Mouse (Mus musculus): ENCODE measurements at regions not wholly inside any gene's neighbourhood (a gene's known extent, or its start where the extent isn't known, plus 50 kb on each side); places are given as distances from the start of the nearest gene placed in this dataset.
A peak's percentile ranks its signal among the peaks of the same experiment; 100 is the strongest.

DNA sequence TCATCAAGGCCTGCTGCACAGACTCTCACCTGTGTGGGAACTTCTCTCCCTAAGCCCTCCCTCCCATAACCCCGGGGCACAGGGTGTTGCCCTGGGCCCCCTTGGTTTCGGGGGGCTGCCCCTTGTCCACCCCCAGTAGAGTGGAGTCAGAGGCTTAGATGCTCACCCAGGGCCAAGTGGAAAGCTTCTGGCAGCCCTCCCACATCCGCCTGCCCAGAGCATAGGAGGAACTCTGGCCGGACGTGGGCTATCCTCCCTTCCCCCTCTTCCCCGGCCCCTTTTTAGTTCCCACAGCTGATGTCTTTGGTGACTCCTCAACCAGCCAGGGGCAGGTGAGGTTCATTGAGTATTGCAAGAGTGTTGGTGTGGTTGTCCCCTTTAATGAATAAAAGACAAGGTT is 125.3 kb upstream of the Rnaseh2b start:
- H3K27me3 ChIP-seq = no peaks in the 10 kb centered on the region
- H3K4me3 ChIP-seq (replicated peaks) = no peak overlapping the region
- H3K9me3 ChIP-seq (replicated peaks) = no peaks in the 10 kb centered on the region
- no peak for ATAC-seq (ENCODE audit: insufficient number of reproducible peaks, low FRiP score, low TSS enrichment, low read depth)
- no peak overlapping the region for H3K4me2 ChIP-seq (replicated peaks)
- H3K9ac ChIP-seq = no peak overlapping the region
- WGBS = 55% methylated on average over 6 of the region's 6 CpGs
- no peak overlapping the region for H3K27ac ChIP-seq (replicated peaks)
- H3K4me1 ChIP-seq = peaks cover 15% of the 10 kb centered on the region
- H3K36me3 ChIP-seq = no peaks in the 10 kb centered on the region

DNA sequence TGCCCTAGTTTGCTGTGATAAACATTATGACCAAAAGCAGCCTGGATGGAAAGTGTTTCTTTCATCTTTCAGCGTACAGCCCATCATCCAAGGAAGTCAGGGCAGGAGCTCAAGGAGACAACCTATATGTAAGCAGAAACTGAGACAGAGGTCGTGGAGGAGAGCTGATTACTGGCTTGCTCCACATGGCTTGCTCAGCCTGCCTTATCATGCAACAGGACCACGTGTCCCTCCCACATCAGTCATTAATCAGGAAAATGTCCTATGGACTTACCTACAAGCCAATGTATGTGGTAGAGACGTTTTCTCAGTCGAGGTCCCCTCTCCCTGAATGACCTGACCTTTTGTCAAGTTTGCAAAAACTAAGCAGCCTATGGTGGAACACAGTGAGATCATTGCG is 123.7 kb upstream of the Rnaseh2b start:
- no peaks in the 10 kb centered on the region for H3K9me3 ChIP-seq (replicated peaks)
- no peak overlapping the region for H3K9ac ChIP-seq
- no peak overlapping the region for H3K4me3 ChIP-seq (replicated peaks)
- no peak overlapping the region for H3K4me2 ChIP-seq (replicated peaks)
- no peaks in the 10 kb centered on the region for H3K36me3 ChIP-seq
- H3K27ac ChIP-seq (replicated peaks) = no peak overlapping the region
- H3K4me1 ChIP-seq = peaks cover 16% of the 10 kb centered on the region; the same call in 1 of the 2 replicates
- H3K27me3 ChIP-seq = no peaks in the 10 kb centered on the region
- no peak for ATAC-seq (ENCODE audit: insufficient number of reproducible peaks, low FRiP score, low TSS enrichment, low read depth)
- WGBS = 83% methylated on average over 6 of the region's 6 CpGs

DNA sequence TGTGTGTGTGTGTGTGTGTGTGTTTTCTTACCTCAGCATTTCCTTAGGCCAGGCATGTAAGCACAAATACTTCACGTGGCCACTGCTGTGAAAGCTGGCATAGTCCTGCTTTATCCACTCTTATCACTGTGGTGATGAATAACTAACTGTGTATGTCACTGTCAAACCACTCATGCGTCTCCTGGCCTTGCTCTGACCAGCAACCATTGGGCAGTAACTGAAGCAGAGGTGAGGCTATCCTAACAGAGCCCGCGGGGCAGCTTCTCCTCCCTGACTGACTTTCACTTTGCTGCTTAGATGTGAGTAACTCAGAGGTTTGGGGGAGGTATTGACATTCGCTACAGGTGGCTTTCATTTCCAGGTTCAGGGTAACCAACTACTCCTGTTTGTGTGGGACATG is 122.0 kb upstream of the Rnaseh2b start:
- WGBS = 80% methylated on average over 5 of the region's 5 CpGs

DNA sequence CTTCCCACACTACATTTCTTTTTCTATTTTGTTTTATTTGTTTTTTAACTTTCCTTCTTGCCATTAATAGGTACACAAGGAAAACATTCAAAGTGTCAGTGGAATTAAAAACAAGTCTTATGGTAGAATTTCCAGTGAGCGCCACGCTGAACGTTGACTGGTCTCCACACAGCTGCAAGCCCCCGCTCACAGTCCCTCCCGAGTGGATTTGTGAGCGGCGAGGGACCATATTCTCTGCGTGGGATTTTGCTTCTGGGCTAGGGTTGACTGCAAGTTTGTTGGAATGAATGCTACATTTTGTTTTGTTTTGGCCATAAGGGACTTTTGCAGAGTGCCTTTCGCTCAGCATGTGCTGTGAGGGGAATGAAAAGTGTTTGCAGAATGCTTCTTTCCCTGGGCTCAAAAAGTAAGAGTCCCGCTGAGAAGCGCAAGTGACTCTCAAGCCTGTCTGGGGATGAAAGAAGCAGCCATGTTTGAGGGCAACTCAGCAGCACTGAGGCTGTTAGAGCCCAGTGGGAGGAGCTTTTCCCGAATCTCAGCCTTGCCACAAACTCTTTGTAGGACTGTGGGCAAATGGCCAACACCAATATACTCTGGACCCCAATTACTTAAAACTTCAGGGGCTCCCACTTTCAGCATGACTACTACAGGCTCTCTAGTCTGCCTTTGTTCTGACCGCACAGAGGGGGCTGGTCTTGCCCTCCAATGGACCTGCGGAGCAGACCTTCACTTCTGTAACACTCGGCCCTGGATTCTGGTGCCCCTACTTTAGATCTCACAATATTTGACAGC is 120.9 kb upstream of the Rnaseh2b start:
- WGBS = 69% methylated on average over 15 of the region's 15 CpGs
- H3K27ac ChIP-seq (replicated peaks) = no peak overlapping the region; the same call in 1 of the 2 replicates

More for the DNA sequence above, 122.0 kb upstream of the Rnaseh2b start:
- Histone ChIP-seq H3K27me3 (no peaks in the 10 kb centered on the region), H3K27ac (replicated peaks) (no peak overlapping the region), H3K4me1 (peaks cover 29% of the 10 kb centered on the region), H3K4me2 (replicated peaks) (no peak overlapping the region), H3K9me3 (replicated peaks) (no peaks in the 10 kb centered on the region), H3K36me3 (no peaks in the 10 kb centered on the region), H3K9ac (no peak overlapping the region), H3K4me3 (replicated peaks) (no peak overlapping the region)
- ATAC-seq (ENCODE audit: insufficient number of reproducible peaks, low FRiP score, low TSS enrichment, low read depth) = no peak

DNA sequence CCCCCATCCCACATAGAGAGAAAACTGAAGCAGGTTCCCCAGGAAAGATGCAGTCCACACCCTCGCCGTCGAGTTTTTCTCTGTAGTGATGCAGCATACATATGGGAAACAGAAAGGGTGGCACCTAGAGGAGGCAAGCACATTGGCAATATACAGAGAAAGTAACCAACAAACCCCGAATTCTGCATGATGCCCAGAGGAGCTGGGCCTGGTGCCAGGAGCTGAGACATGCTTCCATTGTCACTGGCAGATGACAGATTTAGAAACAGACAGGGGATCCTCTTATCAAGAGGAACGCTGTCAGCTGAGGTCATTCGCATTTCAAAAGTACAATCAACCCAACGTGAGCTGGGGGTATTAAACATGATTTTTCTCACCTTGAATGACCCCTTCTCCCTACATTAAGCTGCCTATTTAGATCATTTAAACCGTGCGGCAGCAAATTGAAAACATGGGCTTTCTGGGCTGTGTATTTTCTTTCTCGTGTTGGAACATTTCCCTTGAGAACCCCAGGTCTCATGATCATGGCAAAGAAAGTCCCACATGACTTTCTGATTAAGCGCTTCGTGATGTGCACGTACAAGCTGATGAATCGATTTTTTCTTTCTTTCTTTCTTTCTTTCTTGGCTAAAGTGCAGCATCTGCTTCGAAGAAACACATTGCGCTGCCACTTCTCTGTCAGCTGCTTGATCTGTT is 118.4 kb upstream of the Rnaseh2b start:
- Histone ChIP-seq H3K36me3 (no peaks in the 10 kb centered on the region), H3K4me3 (replicated peaks) (no peak overlapping the region), H3K4me1 (peaks cover 29% of the 10 kb centered on the region), H3K27ac (replicated peaks) (0 out of 2 replicates have a peak overlapping the region, but pooled peaks have one; percentile 5), H3K27me3 (no peaks in the 10 kb centered on the region), H3K4me2 (replicated peaks) (peak overlapping the region; percentile 15), H3K9ac (no peak overlapping the region), H3K9me3 (replicated peaks) (no peaks in the 10 kb centered on the region)
- no peak for ATAC-seq (ENCODE audit: insufficient number of reproducible peaks, low FRiP score, low TSS enrichment, low read depth)
- 25% methylated on average over 16 of the region's 16 CpGs for WGBS

More for the DNA sequence above, 120.9 kb upstream of the Rnaseh2b start:
- Histone ChIP-seq H3K27me3 (no peaks in the 10 kb centered on the region), H3K36me3 (no peaks in the 10 kb centered on the region), H3K4me3 (replicated peaks) (no peak overlapping the region), H3K4me2 (replicated peaks) (no peak overlapping the region), H3K4me1 (peaks cover 29% of the 10 kb centered on the region), H3K9me3 (replicated peaks) (no peaks in the 10 kb centered on the region), H3K9ac (no peak overlapping the region)
- no peak for ATAC-seq (ENCODE audit: insufficient number of reproducible peaks, low FRiP score, low TSS enrichment, low read depth)

DNA sequence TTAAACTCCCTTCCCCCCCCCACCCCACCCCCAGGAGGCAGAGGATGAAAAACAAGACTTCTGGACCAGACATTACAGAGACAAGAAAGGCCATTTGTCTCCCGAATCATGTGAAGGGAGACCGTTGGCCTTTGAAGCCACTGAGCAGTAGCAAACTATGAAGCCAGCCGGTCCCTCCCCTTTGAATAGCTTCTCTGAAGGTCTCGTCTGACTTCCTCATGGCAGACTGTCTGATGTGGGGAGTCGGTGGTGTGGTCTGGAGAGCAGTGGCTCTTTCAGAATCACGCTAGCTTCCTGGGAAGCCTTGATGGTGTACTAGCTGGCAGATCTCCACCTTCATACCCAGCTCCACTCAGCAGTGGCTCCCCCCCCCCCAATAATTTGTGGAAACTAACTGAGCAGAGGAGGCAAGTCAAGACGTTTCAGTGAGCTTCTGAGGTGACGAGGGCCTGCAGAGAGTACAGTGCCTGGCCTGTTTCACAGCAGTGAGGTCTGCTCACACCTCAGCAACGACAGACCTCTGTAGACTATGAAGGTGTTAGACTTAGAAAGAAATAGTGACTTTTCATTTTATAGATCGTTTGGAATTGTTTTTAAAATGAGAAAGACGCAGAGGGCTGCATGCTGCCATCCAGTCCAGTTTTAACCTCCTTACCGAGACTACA is 116.9 kb upstream of the Rnaseh2b start:
- Histone ChIP-seq H3K4me3 (replicated peaks) (no peak overlapping the region), H3K9me3 (replicated peaks) (no peaks in the 10 kb centered on the region), H3K9ac (no peak overlapping the region), H3K27ac (replicated peaks) (no peak overlapping the region), H3K4me2 (replicated peaks) (no peak overlapping the region), H3K4me1 (peaks cover 26% of the 10 kb centered on the region), H3K36me3 (no peaks in the 10 kb centered on the region), H3K27me3 (no peaks in the 10 kb centered on the region)
- no peak for ATAC-seq (ENCODE audit: insufficient number of reproducible peaks, low FRiP score, low TSS enrichment, low read depth)
- WGBS = 58% methylated on average over 12 of the region's 12 CpGs

DNA sequence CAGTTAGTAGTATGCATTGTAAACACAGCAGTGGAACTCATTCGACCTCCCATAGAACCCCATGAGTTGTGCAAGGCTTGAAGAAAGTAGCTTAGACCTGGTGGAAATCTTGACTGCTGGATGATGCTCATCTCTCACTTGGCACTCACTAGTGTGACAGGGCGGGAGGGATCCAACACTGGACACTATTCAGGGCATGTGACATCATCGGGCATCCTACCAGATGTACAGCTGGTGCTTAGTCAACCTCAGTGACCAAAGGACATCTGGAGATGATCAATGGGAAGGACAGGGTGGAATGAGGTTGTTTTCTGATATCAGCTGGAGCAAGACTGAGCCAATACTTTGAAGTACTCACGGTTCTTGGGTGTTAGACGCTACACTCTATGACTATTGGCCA is 114.9 kb upstream of the Rnaseh2b start:
- Histone ChIP-seq H3K4me3 (replicated peaks) (no peak overlapping the region), H3K4me1 (peaks cover 21% of the 10 kb centered on the region), H3K27ac (replicated peaks) (no peak overlapping the region), H3K36me3 (no peaks in the 10 kb centered on the region), H3K4me2 (replicated peaks) (no peak overlapping the region), H3K9ac (no peak overlapping the region), H3K9me3 (replicated peaks) (no peaks in the 10 kb centered on the region), H3K27me3 (no peaks in the 10 kb centered on the region)
- ATAC-seq (ENCODE audit: insufficient number of reproducible peaks, low FRiP score, low TSS enrichment, low read depth) = no peak
- WGBS = 79% methylated on average over 5 of the region's 5 CpGs

DNA sequence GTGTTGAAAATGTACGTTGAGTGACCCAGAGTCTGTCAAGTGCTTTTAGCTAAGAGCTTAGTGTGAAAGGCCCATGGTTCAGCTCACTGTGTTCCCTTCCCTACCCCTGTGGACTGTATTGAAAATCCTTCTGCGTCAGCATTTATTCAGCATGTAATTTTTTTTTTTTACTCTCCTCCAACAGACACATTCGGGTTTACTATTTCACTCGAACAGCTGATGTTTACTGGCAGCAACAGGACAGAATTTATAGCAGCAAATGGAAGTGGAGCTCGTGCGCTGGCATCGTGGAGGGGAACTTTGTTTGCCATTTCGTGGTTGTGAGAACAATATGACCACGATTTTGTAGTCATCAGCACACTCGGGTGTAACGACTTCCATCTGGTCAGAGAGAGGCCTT is 105.0 kb upstream of the Rnaseh2b start:
- Histone ChIP-seq H3K9ac (no peak overlapping the region), H3K4me1 (peaks cover 5% of the 10 kb centered on the region; the same call in 1 of the 2 replicates), H3K4me2 (replicated peaks) (no peak overlapping the region), H3K36me3 (no peaks in the 10 kb centered on the region), H3K27ac (replicated peaks) (peak overlapping the region; percentile 55), H3K27me3 (no peaks in the 10 kb centered on the region), H3K4me3 (replicated peaks) (no peak overlapping the region), H3K9me3 (replicated peaks) (no peaks in the 10 kb centered on the region)
- ATAC-seq (ENCODE audit: insufficient number of reproducible peaks, low FRiP score, low TSS enrichment, low read depth) = no peak; the same call in 1 of the 2 replicates
- WGBS = 36% methylated on average over 11 of the region's 11 CpGs

DNA sequence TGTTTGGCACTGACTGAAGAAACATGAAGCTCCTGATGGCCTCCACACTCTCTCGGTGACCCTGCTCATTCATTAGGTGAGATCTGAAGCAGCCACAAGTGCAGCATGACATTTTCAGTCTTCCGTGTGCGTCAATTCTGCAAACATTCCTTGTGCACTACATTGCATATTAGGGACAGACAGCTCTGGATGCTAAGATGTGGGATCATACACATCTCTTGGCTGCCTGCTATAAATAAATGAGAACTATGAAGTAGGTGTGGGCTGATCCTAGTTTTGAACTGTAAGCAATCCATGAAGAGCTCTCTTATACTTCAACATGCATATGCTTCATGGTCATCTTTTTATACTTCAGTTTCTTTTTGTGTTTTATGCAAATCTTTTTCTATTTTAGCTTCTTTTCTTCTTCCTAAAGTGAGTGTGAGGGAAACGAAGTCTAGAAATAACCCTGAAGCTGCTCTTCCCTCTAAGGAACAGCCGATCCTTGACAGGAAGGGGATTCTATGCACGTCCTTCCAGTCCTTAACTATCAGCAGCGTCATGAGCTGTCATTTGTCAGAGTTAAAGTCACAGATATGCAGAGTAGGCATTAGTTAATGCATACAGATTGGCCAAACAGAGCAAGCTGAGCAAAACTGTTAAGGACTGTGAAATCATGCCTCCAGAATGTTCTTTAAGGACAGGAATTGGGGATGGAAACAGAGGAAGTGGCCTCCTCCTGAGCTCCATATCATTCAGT is 104.1 kb upstream of the Rnaseh2b start:
- Histone ChIP-seq H3K9me3 (replicated peaks) (no peaks in the 10 kb centered on the region), H3K4me2 (replicated peaks) (no peak overlapping the region), H3K36me3 (no peaks in the 10 kb centered on the region), H3K9ac (no peak overlapping the region), H3K4me3 (replicated peaks) (no peak overlapping the region), H3K27ac (replicated peaks) (no peak overlapping the region), H3K4me1 (peaks cover 14% of the 10 kb centered on the region; the same call in 1 of the 2 replicates), H3K27me3 (no peaks in the 10 kb centered on the region)
- WGBS = 62% methylated on average over 7 of the region's 7 CpGs
- no peak for ATAC-seq (ENCODE audit: insufficient number of reproducible peaks, low FRiP score, low TSS enrichment, low read depth)

DNA sequence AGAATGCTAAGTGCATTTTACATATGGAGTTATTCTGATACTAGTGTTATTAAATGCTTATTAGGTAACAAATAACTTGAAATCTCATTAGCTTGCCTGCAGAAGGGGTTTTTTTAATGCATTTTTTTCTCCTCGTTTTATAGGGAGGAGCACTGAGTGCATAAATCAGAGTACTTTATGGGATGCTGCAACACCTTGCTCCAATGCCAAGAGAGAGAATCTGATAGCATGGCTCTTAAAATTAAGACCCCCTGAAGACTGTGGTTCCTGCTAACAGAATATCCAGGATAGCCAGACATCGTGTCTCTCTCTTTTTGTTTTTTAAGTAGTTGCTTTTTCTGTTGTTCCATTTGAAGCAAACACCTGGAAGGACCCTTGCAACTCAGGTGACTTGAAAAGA is 100.8 kb upstream of the Rnaseh2b start:
- no peaks in the 10 kb centered on the region for H3K27me3 ChIP-seq
- no peak overlapping the region for H3K4me2 ChIP-seq (replicated peaks)
- H3K27ac ChIP-seq (replicated peaks) = no peak overlapping the region
- WGBS = 60% methylated on average over 2 of the region's 2 CpGs
- ATAC-seq (ENCODE audit: insufficient number of reproducible peaks, low FRiP score, low TSS enrichment, low read depth) = no peak
- H3K36me3 ChIP-seq = no peaks in the 10 kb centered on the region
- H3K9me3 ChIP-seq (replicated peaks) = no peaks in the 10 kb centered on the region
- H3K4me1 ChIP-seq = peaks cover 17% of the 10 kb centered on the region; the same call in 1 of the 2 replicates
- no peak overlapping the region for H3K9ac ChIP-seq
- no peak overlapping the region for H3K4me3 ChIP-seq (replicated peaks)

DNA sequence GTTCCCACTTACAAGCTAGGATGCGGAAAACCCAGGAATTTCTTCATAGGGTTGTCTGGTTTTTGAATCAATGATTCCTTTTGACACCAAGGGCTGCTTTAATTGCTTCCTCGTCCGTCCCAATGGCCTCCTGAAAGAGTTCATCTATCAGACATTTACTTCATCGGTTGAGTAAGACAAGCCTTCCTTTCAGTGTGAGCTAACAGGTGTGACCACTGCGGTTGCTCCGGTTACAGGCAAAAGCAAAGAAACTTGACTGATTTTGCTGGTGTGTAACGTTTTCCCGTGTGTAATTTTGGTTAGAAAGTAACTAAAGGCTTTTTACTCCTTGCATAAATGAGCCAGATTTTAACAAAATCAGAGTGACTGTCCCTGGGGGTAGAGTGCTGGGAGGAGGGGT is 99.6 kb upstream of the Rnaseh2b start:
- H3K27ac ChIP-seq (replicated peaks) = no peak overlapping the region
- H3K9ac ChIP-seq = no peak overlapping the region
- no peaks in the 10 kb centered on the region for H3K9me3 ChIP-seq (replicated peaks)
- no peaks in the 10 kb centered on the region for H3K36me3 ChIP-seq
- no peak overlapping the region for H3K4me2 ChIP-seq (replicated peaks)
- 41% methylated on average over 8 of the region's 8 CpGs for WGBS
- H3K27me3 ChIP-seq = no peaks in the 10 kb centered on the region
- H3K4me3 ChIP-seq (replicated peaks) = no peak overlapping the region
- peaks cover 17% of the 10 kb centered on the region; the same call in 1 of the 2 replicates for H3K4me1 ChIP-seq
- no peak for ATAC-seq (ENCODE audit: insufficient number of reproducible peaks, low FRiP score, low TSS enrichment, low read depth)
